Mouse (Mus musculus): ENCODE data around the gene Ube2l6.

The Ube2l6 gene

GRCm38 (mm10) chr2:84798493-84798921 lies at the start of gene Ube2l6:
Gene Ube2l6, plus strand, starts transcription at chr2:84798828.
- peak; percentile 57 for DNase-seq (ENCODE audit: low spot score)

DNA sequence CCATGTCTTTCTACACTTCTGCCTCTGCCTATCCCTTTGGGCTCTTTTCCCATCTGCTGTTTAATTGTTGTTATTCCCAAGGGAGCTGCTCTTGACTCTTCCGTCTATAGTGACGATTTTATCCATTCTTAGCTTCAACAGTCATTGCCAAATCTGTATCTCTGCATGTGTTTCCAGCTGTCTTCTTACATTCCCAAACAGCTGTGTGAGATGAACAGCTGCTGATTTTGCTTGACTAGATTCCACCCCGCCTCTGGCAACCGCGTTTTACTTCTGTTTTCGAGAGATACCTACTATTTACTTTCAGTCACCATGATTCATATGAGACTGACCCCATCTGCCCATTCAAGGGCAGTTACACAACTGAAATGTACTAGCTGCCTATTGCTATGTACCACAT lies 48.5 kb upstream of the Ube2l6 start:
- DNase-seq (ENCODE audit: low spot score), result no peak

- DNase-seq (ENCODE audit: low spot score), result no peak
These were observed 42.4 kb upstream of the Ube2l6 start for GRCm38 (mm10) chr2:84756245-84756644.

- DNase-seq (ENCODE audit: low spot score), result no peak
These were observed 41.5 kb upstream of the Ube2l6 start for GRCm38 (mm10) chr2:84757026-84757682.

DNA sequence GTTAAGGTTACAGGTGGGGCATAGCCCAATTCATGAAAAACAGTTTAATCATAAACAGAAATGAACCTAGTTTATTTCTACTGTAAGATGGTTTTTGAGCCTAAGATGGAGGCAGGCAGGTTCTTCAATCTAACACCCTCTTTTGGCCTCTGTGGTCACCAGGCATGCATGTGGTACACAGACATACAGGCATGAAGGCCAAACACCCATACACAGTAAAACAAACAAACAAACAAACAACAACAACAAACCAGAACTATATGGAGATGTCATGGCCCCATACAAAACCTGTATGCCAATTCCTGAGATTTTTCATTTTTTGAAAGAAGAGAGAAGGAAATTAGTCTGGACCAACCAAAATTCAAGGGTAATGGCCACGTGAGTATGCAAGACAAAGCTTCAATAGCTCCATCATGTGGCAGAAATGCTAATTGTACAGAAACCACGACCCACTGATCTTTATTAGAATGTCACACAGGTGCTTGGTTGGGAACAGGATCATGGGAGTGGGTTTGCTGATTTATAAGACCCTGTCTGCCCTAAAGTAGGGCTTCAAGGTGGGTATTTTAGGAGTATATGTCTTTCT lies 40.0 kb upstream of the Ube2l6 start:
- DNase-seq (ENCODE audit: low spot score), result no peak

- no peak for DNase-seq (ENCODE audit: low spot score)
These were observed 37.9 kb upstream of the Ube2l6 start for GRCm38 (mm10) chr2:84760777-84761176.

DNA sequence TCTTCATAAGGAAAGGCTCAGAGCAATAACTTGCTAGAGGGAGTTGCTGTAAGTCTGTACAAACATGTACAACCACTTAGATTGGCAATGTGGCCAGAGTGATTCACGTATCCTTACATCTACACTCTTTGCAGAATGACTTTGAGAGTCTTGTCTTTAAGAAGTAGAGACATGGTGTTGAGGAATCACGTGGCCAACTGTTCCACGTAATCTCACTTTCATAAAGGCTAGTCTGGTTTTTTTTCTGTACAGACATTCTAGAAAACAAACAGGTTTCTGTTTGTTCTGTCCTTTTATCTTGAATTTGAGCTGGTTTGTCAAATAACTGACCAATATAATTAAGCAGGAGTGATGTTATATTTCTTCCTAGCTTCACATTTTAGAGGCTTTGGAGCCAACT lies 37.3 kb upstream of the Ube2l6 start:
- no peak for DNase-seq (ENCODE audit: low spot score)

DNA sequence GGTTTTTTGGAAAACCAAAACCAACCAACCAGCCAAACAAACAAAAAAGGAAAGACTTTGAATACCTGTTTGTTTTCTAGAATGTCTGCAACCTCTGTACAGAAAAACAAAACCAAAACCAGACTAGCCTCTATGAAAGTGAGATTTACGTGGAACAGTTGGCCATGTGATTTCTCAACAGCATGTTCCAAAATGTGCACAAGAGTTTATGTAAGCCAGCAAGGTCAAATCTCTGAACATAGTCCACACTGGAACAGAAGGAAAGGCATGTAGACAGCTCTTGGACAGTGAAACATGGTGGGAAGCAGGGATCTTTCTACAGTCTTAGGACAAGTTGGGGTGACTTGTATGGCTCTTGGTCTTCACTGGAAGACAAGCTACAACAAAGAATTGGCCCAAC lies 36.8 kb upstream of the Ube2l6 start:
- no peak for DNase-seq (ENCODE audit: low spot score)

- no peak for DNase-seq (ENCODE audit: low spot score)
These were observed 36.3 kb upstream of the Ube2l6 start for GRCm38 (mm10) chr2:84762295-84762694.

DNA sequence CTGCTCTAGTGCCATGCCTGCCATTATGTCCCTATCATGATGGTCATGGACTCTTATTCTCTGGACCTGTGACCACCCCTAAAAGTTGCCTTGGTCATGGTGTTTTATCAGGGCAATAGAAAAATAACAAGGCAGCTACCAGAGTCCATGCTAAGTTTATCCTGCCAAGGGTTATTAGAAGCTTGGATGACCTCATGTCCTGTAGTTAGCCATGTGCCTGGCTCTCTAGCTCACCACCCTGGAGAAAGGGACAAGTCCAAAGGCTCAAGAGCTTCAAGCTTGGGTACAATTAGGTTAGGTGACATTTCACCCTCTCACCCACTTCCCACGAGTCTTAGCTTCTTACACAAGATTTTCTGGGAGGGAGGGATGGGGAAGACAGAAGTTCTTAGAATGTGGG lies 35.8 kb upstream of the Ube2l6 start:
- no peak for DNase-seq (ENCODE audit: low spot score)

DNA sequence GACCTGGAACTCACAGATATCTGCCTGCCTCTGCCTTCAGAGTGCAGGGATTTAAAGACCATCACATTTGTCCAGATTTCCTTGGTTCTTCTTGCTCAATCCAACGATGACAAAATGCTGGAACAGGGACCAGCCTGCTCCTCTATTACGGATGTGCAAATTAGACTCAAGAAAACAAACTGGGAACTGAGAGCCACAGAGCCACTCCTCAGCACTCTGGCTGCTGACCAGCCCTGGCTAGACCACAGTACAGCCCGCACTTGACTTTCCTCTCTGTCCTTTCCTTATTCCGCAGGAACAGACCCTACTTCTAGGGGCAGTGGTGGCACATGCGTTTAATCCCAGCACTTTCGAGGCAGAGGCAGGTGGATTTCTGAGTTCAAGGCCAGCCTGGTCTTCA lies 28.1 kb upstream of the Ube2l6 start:
- DNase-seq (ENCODE audit: low spot score), result no peak

DNA sequence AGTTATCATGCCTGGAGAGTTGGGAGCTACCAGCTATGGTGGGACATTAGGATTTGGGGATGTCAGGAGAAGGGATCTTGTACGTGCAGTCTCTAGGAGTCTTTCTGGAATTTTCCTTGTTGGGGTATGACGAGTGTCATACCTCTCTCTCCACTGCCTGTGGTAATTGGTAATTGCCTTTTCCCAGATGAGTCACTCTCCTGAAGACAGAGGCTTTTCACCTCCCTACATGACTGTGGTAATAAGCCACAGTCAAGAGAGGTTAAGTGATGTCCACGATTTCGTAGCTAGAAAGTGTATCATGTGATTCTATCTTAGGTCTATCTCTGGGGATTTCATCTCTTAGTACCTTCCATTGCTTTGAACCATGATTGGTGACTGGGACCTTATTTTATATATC lies 26.2 kb upstream of the Ube2l6 start:
- DNase-seq (ENCODE audit: low spot score), result no peak

- DNase-seq (ENCODE audit: low spot score), result no peak
These were observed 25.4 kb upstream of the Ube2l6 start for GRCm38 (mm10) chr2:84773195-84773594.

DNA sequence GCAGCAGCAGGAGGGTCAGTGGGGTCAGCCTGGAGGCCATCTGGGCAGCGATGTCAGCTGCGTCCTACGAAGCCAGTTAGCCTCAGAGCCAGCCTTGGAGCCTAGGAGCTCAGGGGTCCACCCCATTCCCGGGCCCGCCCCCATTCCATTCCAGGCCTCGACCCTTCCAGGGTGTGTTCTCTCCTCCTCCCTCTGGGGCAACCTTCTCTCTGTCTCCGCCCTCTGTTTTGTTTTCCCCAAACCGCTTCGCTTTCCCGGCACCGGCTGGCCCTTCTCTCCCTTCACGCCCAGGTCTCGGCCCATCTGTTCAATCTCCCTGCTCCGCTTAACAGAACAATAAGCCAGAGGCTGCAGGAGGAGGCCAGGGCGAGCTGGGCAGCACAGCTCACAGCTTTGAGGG lies 23.9 kb upstream of the Ube2l6 start:
- peak; percentile 63 for DNase-seq (ENCODE audit: low spot score)

- no peak for DNase-seq (ENCODE audit: low spot score)
These were observed 23.4 kb upstream of the Ube2l6 start, which contains the start of gene Serping1 for GRCm38 (mm10) chr2:84775241-84775640. Gene Serping1, minus strand, starts transcription at chr2:84775444.

- DNase-seq (ENCODE audit: low spot score), result no peak
These were observed 23.0 kb upstream of the Ube2l6 start for GRCm38 (mm10) chr2:84775665-84776064.

DNA sequence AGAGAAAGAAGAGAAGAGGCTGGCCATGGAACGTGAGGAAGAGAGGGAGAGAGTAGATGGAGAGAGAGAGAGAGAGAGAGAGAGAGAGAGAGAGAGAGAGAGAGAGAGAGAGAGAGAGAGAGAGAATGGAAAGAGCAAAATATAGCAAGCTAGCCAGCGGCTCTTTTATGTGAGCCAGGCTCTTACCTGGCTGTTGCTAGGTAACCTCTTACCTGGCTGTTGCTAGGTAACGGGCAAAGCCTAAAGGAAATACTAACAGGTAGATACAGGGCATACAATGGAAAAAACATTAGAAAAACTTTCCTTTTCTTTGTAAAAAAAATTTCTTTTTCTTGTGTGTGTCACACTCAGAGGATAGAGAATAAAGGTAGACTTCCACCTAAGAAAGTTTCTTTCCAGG lies 20.9 kb upstream of the Ube2l6 start:
- DNase-seq (ENCODE audit: low spot score), result no peak

GRCm38 (mm10) chr2:84779210-84779609 lies 19.4 kb upstream of the Ube2l6 start:
- DNase-seq (ENCODE audit: low spot score), result no peak

DNA sequence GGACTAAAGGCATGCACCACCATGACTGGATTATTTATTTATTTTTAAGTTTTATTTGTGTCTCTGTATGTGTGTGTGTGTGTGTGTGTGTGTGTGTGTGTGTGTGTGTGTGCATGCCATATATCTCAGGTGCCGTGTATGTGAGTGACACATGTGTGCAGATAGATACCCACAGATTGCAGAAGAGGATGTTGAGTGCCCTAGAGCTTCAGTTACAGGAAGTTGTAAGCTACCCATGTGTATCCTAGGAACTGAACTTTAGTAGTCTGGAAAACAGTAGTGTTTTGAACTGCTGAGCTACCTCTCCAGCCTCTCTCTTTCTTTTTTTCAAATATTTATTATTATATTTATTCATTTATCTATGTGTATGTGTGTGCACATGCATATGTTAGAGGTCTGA lies 15.3 kb upstream of the Ube2l6 start:
- DNase-seq (ENCODE audit: low spot score), result no peak

GRCm38 (mm10) chr2:84783840-84784566 lies 14.6 kb upstream of the Ube2l6 start:
- no peak for DNase-seq (ENCODE audit: low spot score)

DNA sequence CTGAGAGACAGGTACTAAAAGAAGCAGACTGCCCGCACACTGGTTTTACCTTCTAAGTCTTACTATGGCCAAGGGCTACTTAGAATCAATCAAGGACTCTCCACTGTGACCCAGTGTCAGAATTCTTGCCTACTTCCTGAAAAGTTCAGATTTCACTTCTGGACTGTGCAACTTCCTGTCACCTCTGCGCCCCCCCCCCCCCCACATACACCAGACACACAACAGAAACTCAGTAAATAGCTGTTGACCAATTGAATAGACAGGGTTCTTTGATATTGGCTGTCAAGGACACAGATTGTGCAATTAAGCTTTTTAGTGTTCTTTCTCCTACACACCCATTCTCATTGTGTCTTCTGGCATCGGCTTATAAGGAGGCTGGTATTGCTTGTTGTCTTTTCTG lies 10.3 kb upstream of the Ube2l6 start:
- no peak for DNase-seq (ENCODE audit: low spot score)

GRCm38 (mm10) chr2:84790418-84790817 lies 8.2 kb upstream of the Ube2l6 start:
- no peak for DNase-seq (ENCODE audit: low spot score)

DNA sequence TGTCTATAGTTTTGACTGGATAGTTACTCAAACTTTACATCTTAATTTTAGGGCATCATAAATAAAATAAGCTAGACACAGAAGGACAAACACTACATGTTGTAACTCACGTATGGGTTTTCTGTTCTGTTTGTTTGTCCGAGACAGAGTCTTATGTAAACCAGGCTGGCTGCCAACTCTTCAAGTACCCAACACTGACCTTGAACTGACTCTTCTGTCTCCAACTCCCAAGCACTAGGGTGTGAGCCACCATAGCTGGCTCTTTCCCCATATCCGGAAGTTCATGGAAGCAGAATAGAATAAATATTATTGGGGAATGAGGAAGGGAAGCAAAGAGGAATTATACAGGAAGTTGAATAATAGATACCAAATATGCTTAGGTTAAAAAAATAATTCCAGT lies 6.1 kb upstream of the Ube2l6 start:
- DNase-seq (ENCODE audit: low spot score), result no peak

All from urinary bladder, postnatal 25 days (tissue).